Mouse (Mus musculus): ENCODE data around the gene Cfap54. TPM values are rescaled to one million over a fixed set of nuclear protein-coding genes. Genes with fewer than 3 reads are reported as not detected.

The Cfap54 gene
- total RNA-seq, 1 experiment: 0.31 TPM

GRCm38 (mm10) chr10:92818190-92818589 is 263.2 kb downstream of the Cfap54 start:
- in situ Hi-C loops (cut with MboI; ENCODE audit: low sequenced_read_pairs in 2 of 2, unreplicated experiment in 2 of 2): no loop called here
- Histone ChIP-seq H3K4me1 (ENCODE audit: control insufficient read depth in 2 of 2, insufficient read depth in 2 of 2, low read length in 2 of 2, poor library complexity in 1 of 2) (no peaks in the 10 kb centered on the region), H3K4me3 (ENCODE audit: insufficient read depth in 1 of 2, low read depth in 1 of 2, low read length in 2 of 2, poor library complexity in 1 of 2, severe bottlenecking in 1 of 2) (no peak overlapping the region), H3K9ac (ENCODE audit: insufficient read depth, low read depth, low read length, poor library complexity, severe bottlenecking) (no peak overlapping the region), H3K9me3 (ENCODE audit: control insufficient read depth, insufficient read depth, low read depth, low read length) (no peaks in the 10 kb centered on the region), H3K36me3 (ENCODE audit: control insufficient read depth, insufficient read depth, low read length, poor library complexity, severe bottlenecking) (no peaks in the 10 kb centered on the region), H3K27ac (ENCODE audit: insufficient read depth, low read depth, low read length, poor library complexity, severe bottlenecking) (no peak overlapping the region)
- DNase-seq (ENCODE audit: low read depth, low spot score): no peak
- TF ChIP-seq HCFC1 (IDR thresholded peaks at IDR 0.05; ENCODE audit: borderline replicate concordance, insufficient read depth, low read length): no peak
- TF ChIP-seq CHD2 (IDR thresholded peaks at IDR 0.05; ENCODE audit: low read depth, low read length): no peak
- no peak for TF ChIP-seq MAFK (IDR thresholded peaks at IDR 0.05; ENCODE audit: insufficient read depth, low read depth, low read length)
- TF ChIP-seq ZNF384 (IDR thresholded peaks at IDR 0.05; ENCODE audit: low read depth, low read length): no peak
- no peak for TF ChIP-seq ZC3H11A (IDR thresholded peaks at IDR 0.05; ENCODE audit: borderline replicate concordance, low read depth, low read length)

GRCm38 (mm10) chr10:92816903-92817302 is 264.5 kb downstream of the Cfap54 start:
- in situ Hi-C loops (cut with MboI; ENCODE audit: low sequenced_read_pairs in 2 of 2, unreplicated experiment in 2 of 2): no loop called here
- Histone ChIP-seq H3K4me3 (ENCODE audit: insufficient read depth in 1 of 2, low read depth in 1 of 2, low read length in 2 of 2, poor library complexity in 1 of 2, severe bottlenecking in 1 of 2) (no peak overlapping the region), H3K36me3 (ENCODE audit: control insufficient read depth, insufficient read depth, low read length, poor library complexity, severe bottlenecking) (no peaks in the 10 kb centered on the region), H3K9ac (ENCODE audit: insufficient read depth, low read depth, low read length, poor library complexity, severe bottlenecking) (no peak overlapping the region), H3K27ac (ENCODE audit: insufficient read depth, low read depth, low read length, poor library complexity, severe bottlenecking) (no peak overlapping the region), H3K9me3 (ENCODE audit: control insufficient read depth, insufficient read depth, low read depth, low read length) (no peaks in the 10 kb centered on the region), H3K4me1 (ENCODE audit: control insufficient read depth in 2 of 2, insufficient read depth in 2 of 2, low read length in 2 of 2, poor library complexity in 1 of 2) (no peaks in the 10 kb centered on the region)
- no peak for TF ChIP-seq ZNF384 (IDR thresholded peaks at IDR 0.05; ENCODE audit: low read depth, low read length)
- TF ChIP-seq HCFC1 (IDR thresholded peaks at IDR 0.05; ENCODE audit: borderline replicate concordance, insufficient read depth, low read length): no peak
- no peak for TF ChIP-seq CHD2 (IDR thresholded peaks at IDR 0.05; ENCODE audit: low read depth, low read length)
- no peak for TF ChIP-seq MAFK (IDR thresholded peaks at IDR 0.05; ENCODE audit: insufficient read depth, low read depth, low read length)
- no peak for TF ChIP-seq ZC3H11A (IDR thresholded peaks at IDR 0.05; ENCODE audit: borderline replicate concordance, low read depth, low read length)
- no peak for DNase-seq (ENCODE audit: low read depth, low spot score)

DNA sequence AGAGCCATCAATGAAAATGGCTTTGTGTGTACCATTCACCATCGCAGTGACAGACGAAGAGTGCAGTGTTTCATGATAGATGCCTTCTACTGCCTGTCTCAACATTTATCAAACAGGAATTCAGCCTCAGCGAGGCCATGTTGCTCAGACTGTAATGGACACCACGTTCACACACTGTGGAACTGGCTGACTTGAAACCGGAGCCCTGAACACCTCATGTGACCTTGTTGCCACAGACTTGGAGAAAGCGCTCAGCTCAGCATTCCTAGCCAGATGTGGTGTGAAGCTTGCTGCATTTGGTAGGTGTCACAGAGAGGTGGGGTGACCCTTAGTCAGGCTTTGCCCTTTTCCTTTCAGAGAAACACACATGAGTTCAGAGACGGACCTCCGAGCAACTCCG is 270.5 kb downstream of the Cfap54 start:
- no peak for DNase-seq (ENCODE audit: low read depth, low spot score)
- H3K4me3 ChIP-seq (ENCODE audit: insufficient read depth in 1 of 2, low read depth in 1 of 2, low read length in 2 of 2, poor library complexity in 1 of 2, severe bottlenecking in 1 of 2): no peak overlapping the region
- in situ Hi-C loops (cut with MboI; ENCODE audit: low sequenced_read_pairs in 2 of 2, unreplicated experiment in 2 of 2): no loop called here

GRCm38 (mm10) chr10:92791908-92792307 is 289.5 kb downstream of the Cfap54 start:
- H3K9ac ChIP-seq (ENCODE audit: insufficient read depth, low read depth, low read length, poor library complexity, severe bottlenecking): no peak overlapping the region
- H3K4me1 ChIP-seq (ENCODE audit: control insufficient read depth in 2 of 2, insufficient read depth in 2 of 2, low read length in 2 of 2, poor library complexity in 1 of 2): no peaks in the 10 kb centered on the region
- H3K27ac ChIP-seq (ENCODE audit: insufficient read depth, low read depth, low read length, poor library complexity, severe bottlenecking): no peak overlapping the region
- TF ChIP-seq MAFK (IDR thresholded peaks at IDR 0.05; ENCODE audit: insufficient read depth, low read depth, low read length) (no peak), ZC3H11A (IDR thresholded peaks at IDR 0.05; ENCODE audit: borderline replicate concordance, low read depth, low read length) (no peak), ZNF384 (IDR thresholded peaks at IDR 0.05; ENCODE audit: low read depth, low read length) (no peak), HCFC1 (IDR thresholded peaks at IDR 0.05; ENCODE audit: borderline replicate concordance, insufficient read depth, low read length) (no peak), CHD2 (IDR thresholded peaks at IDR 0.05; ENCODE audit: low read depth, low read length) (no peak)
- no peak for DNase-seq (ENCODE audit: low read depth, low spot score)
- H3K9me3 ChIP-seq (ENCODE audit: control insufficient read depth, insufficient read depth, low read depth, low read length): no peaks in the 10 kb centered on the region
- no peak overlapping the region for H3K4me3 ChIP-seq (ENCODE audit: insufficient read depth in 1 of 2, low read depth in 1 of 2, low read length in 2 of 2, poor library complexity in 1 of 2, severe bottlenecking in 1 of 2)
- H3K36me3 ChIP-seq (ENCODE audit: control insufficient read depth, insufficient read depth, low read length, poor library complexity, severe bottlenecking): no peaks in the 10 kb centered on the region
- in situ Hi-C loops (cut with MboI; ENCODE audit: low sequenced_read_pairs in 2 of 2, unreplicated experiment in 2 of 2): no loop called here

More for the DNA sequence above, 270.5 kb downstream of the Cfap54 start:
- no peak overlapping the region for H3K9ac ChIP-seq (ENCODE audit: insufficient read depth, low read depth, low read length, poor library complexity, severe bottlenecking)
- H3K27ac ChIP-seq (ENCODE audit: insufficient read depth, low read depth, low read length, poor library complexity, severe bottlenecking): no peak overlapping the region
- TF ChIP-seq HCFC1 (IDR thresholded peaks at IDR 0.05; ENCODE audit: borderline replicate concordance, insufficient read depth, low read length): no peak
- no peak for TF ChIP-seq ZC3H11A (IDR thresholded peaks at IDR 0.05; ENCODE audit: borderline replicate concordance, low read depth, low read length)
- TF ChIP-seq ZNF384 (IDR thresholded peaks at IDR 0.05; ENCODE audit: low read depth, low read length): no peak
- TF ChIP-seq CHD2 (IDR thresholded peaks at IDR 0.05; ENCODE audit: low read depth, low read length): no peak
- TF ChIP-seq MAFK (IDR thresholded peaks at IDR 0.05; ENCODE audit: insufficient read depth, low read depth, low read length): no peak
- no peaks in the 10 kb centered on the region for H3K9me3 ChIP-seq (ENCODE audit: control insufficient read depth, insufficient read depth, low read depth, low read length)
- no peaks in the 10 kb centered on the region for H3K4me1 ChIP-seq (ENCODE audit: control insufficient read depth in 2 of 2, insufficient read depth in 2 of 2, low read length in 2 of 2, poor library complexity in 1 of 2)
- no peaks in the 10 kb centered on the region for H3K36me3 ChIP-seq (ENCODE audit: control insufficient read depth, insufficient read depth, low read length, poor library complexity, severe bottlenecking)

- H3K4me3 ChIP-seq (ENCODE audit: insufficient read depth in 1 of 2, low read depth in 1 of 2, low read length in 2 of 2, poor library complexity in 1 of 2, severe bottlenecking in 1 of 2): no peak overlapping the region
- TF ChIP-seq CHD2 (IDR thresholded peaks at IDR 0.05; ENCODE audit: low read depth, low read length) (no peak), ZNF384 (IDR thresholded peaks at IDR 0.05; ENCODE audit: low read depth, low read length) (no peak), MAFK (IDR thresholded peaks at IDR 0.05; ENCODE audit: insufficient read depth, low read depth, low read length) (no peak), ZC3H11A (IDR thresholded peaks at IDR 0.05; ENCODE audit: borderline replicate concordance, low read depth, low read length) (no peak), HCFC1 (IDR thresholded peaks at IDR 0.05; ENCODE audit: borderline replicate concordance, insufficient read depth, low read length) (no peak)
Measured at GRCm38 (mm10) chr10:92791531-92791900, 289.9 kb downstream of the Cfap54 start.

More at GRCm38 (mm10) chr10:92791531-92791900, 289.9 kb downstream of the Cfap54 start:
- no peak for DNase-seq (ENCODE audit: low read depth, low spot score)
- no peaks in the 10 kb centered on the region for H3K9me3 ChIP-seq (ENCODE audit: control insufficient read depth, insufficient read depth, low read depth, low read length)
- H3K27ac ChIP-seq (ENCODE audit: insufficient read depth, low read depth, low read length, poor library complexity, severe bottlenecking): no peak overlapping the region
- no peaks in the 10 kb centered on the region for H3K4me1 ChIP-seq (ENCODE audit: control insufficient read depth in 2 of 2, insufficient read depth in 2 of 2, low read length in 2 of 2, poor library complexity in 1 of 2)
- in situ Hi-C loops (cut with MboI; ENCODE audit: low sequenced_read_pairs in 2 of 2, unreplicated experiment in 2 of 2): no loop called here
- H3K36me3 ChIP-seq (ENCODE audit: control insufficient read depth, insufficient read depth, low read length, poor library complexity, severe bottlenecking): no peaks in the 10 kb centered on the region
- H3K9ac ChIP-seq (ENCODE audit: insufficient read depth, low read depth, low read length, poor library complexity, severe bottlenecking): no peak overlapping the region
